Mouse (Mus musculus) mature B cell (primary cell): ENCODE measurements around the gene Ipo7.
"Not testable (repeated sequence)": the region's sequence is repeated elsewhere in the genome, so short reads cannot be mapped to it uniquely, and the experiment has no call there.

Experiments used
- in situ Hi-C: fragments of 300-500 bp; cut with MboI; formaldehyde crosslinking; loops from 2 replicates; pipeline ENCODE4 v1.14.3; 2019

Ipo7 gene

GRCm38 (mm10) chr7:110018631-110019482 lies 783 bp downstream of the Ipo7 start:
- in situ Hi-C loops = no loop called here

GRCm38 (mm10) chr7:110023553-110023952 lies 5.5 kb downstream of the Ipo7 start:
- in situ Hi-C loops = no loop called here

GRCm38 (mm10) chr7:110026594-110026993 lies 8.5 kb downstream of the Ipo7 start:
- in situ Hi-C loops = no loop called here

- in situ Hi-C loops = no loop called here
These were observed 10.8 kb downstream of the Ipo7 start for GRCm38 (mm10) chr7:110028826-110029225.

- in situ Hi-C loops = no loop called here
These were observed 12.3 kb downstream of the Ipo7 start for GRCm38 (mm10) chr7:110030342-110030741.

GRCm38 (mm10) chr7:110057723-110058122 lies 39.6 kb downstream of the Ipo7 start:
- in situ Hi-C loops = not testable (repeated sequence)

- in situ Hi-C loops = no loop called here
These were observed 41.2 kb downstream of the Ipo7 start for GRCm38 (mm10) chr7:110059092-110059785.

GRCm38 (mm10) chr7:110060106-110060668 lies 42.1 kb downstream of the Ipo7 start:
- in situ Hi-C loops = no loop called here

GRCm38 (mm10) chr7:110060669-110061198 lies 42.7 kb downstream of the Ipo7 start:
- in situ Hi-C loops = no loop called here

- in situ Hi-C loops = no loop called here
These were observed 43.2 kb downstream of the Ipo7 start, which contains the start of gene Zfp143 for GRCm38 (mm10) chr7:110061199-110061751. Zfp143 (plus strand) TSS chr7:110061217.

GRCm38 (mm10) chr7:110061752-110062273 lies 43.7 kb downstream of the Ipo7 start:
- in situ Hi-C loops = no loop called here

GRCm38 (mm10) chr7:110063731-110064130 lies 45.7 kb downstream of the Ipo7 start:
- in situ Hi-C loops = no loop called here

GRCm38 (mm10) chr7:110069070-110069469 lies 51.0 kb downstream of the Ipo7 start:
- in situ Hi-C loops = no loop called here

- in situ Hi-C loops = no loop called here
These were observed 60.1 kb downstream of the Ipo7 start for GRCm38 (mm10) chr7:110078168-110078567.

- in situ Hi-C loops = no loop called here
These were observed 65.5 kb downstream of the Ipo7 start for GRCm38 (mm10) chr7:110083386-110084165.

GRCm38 (mm10) chr7:110085217-110085616 lies 67.1 kb downstream of the Ipo7 start:
- in situ Hi-C loops = no loop called here

GRCm38 (mm10) chr7:110087914-110088313 lies 69.8 kb downstream of the Ipo7 start:
- in situ Hi-C loops = no loop called here

GRCm38 (mm10) chr7:110091670-110092069 lies 73.6 kb downstream of the Ipo7 start:
- in situ Hi-C loops = no loop called here

GRCm38 (mm10) chr7:110096332-110096731 lies 78.3 kb downstream of the Ipo7 start:
- in situ Hi-C loops = no loop called here

- in situ Hi-C loops = no loop called here
These were observed 79.2 kb downstream of the Ipo7 start for GRCm38 (mm10) chr7:110097106-110097793.
